Mouse (Mus musculus): Measurements from ENCODE around the gene Bpifb4. TPM values are rescaled to one million over a fixed set of nuclear protein-coding genes. Genes with fewer than 3 reads are reported as not detected.

The Bpifb4 gene
- polyA plus RNA-seq (2016; fragmentation: Nextera tagmentation; extraction: Ambion mirVana): 0.08 TPM in 1 of 2 replicates, not detected in the other

DNA sequence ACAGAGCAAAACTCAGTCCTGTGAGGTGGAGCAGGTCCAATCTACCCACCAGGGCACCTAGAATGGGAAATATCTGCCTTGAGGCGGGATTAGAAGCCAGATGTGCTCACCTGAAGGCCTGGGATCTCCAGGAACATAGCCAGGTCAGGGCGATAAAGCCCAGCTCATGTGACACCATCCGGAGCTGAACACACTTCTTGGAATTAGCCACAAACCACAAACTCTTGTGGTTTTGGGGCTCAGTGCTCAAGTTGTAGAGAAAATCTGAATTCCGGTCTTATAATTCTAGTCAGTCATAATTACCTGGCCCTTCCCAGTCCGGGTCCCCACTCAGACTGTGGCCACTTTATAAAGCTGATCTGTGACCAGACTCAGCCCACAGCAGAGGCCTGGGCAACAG, at the start of gene Bpifb4:
TSS of gene Bpifb4 (plus strand) at position 370 of the 400 bp plus-strand sequence.
- WGBS (ENCODE audit: insufficient replicate concordance): 42% methylated on average over 5 of the region's 5 CpGs
- H3K27me3 ChIP-seq (replicated peaks): no peaks in the 10 kb centered on the region
- H3K36me3 ChIP-seq: no peaks in the 10 kb centered on the region
- no peak within 1 kb of the TSS for H3K9ac ChIP-seq
- H3K4me1 ChIP-seq: no peaks in the 10 kb centered on the region
- no peak within 1 kb of the TSS for H3K4me3 ChIP-seq
- H3K4me2 ChIP-seq: no peak within 1 kb of the TSS
- no peak within 1 kb of the TSS for H3K27ac ChIP-seq
- no peak for ATAC-seq
- no peaks in the 10 kb centered on the region for H3K9me3 ChIP-seq (replicated peaks)

DNA sequence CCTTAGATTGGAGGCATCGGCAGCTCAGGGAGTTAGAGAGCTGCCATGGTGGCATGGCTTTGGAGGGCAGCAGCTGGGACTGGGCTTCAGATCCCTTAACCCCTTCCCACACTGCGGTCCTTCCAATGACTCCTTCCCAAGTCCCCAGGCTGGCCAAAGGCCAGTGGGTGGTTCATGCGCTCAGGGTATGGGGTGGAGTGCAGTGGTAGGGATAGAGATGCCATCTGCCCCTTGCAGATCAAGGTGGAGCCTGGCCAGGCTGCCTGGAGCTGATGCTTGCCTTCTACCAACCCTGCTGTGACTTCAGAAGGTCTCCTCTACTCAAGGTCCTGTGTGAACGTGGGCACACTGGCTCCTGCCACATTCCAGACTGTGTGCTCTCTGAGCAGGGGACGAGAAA, 38.9 kb upstream of the Bpifb4 start:
- Histone ChIP-seq H3K9ac (no peak overlapping the region), H3K4me3 (no peak overlapping the region), H3K4me1 (no peaks in the 10 kb centered on the region), H3K27ac (no peak overlapping the region), H3K36me3 (no peaks in the 10 kb centered on the region), H3K9me3 (replicated peaks) (no peaks in the 10 kb centered on the region), H3K4me2 (no peak overlapping the region), H3K27me3 (replicated peaks) (no peaks in the 10 kb centered on the region)
- no peak for ATAC-seq
- 61% methylated on average over 5 of the region's 5 CpGs for WGBS (ENCODE audit: insufficient replicate concordance)

DNA sequence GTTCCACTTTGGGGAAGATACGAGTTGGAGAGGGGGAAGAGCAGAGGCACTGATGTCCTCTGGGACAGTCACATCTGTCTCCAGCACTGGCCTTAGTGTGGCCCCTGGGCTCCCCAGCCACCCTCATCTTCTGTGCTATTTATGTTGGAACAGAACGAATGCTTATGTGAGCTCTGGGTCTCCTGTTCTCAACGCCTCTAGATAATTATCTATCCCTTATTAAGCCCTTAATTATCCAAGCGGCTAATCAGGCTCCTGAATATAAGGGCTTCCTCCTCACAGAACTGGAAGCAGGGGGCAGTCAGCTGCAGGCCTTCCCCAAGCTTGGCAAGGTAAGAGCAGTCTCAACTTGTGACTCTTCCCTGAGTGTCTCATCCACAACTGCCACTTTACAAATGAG, 37.9 kb upstream of the Bpifb4 start, which contains the start of gene Bpifb6:
TSS of gene Bpifb6 (plus strand) at position 301 of the 400 bp plus-strand sequence.
- no peak within 1 kb of the TSS for H3K4me3 ChIP-seq
- no peaks in the 10 kb centered on the region for H3K27me3 ChIP-seq (replicated peaks)
- H3K4me2 ChIP-seq: no peak within 1 kb of the TSS
- WGBS (ENCODE audit: insufficient replicate concordance): 51% methylated on average over 4 of the region's 4 CpGs
- H3K9me3 ChIP-seq (replicated peaks): no peaks in the 10 kb centered on the region
- no peak within 1 kb of the TSS for H3K27ac ChIP-seq
- no peak within 1 kb of the TSS for H3K9ac ChIP-seq
- no peak for ATAC-seq
- H3K4me1 ChIP-seq: no peaks in the 10 kb centered on the region
- no peaks in the 10 kb centered on the region for H3K36me3 ChIP-seq

DNA sequence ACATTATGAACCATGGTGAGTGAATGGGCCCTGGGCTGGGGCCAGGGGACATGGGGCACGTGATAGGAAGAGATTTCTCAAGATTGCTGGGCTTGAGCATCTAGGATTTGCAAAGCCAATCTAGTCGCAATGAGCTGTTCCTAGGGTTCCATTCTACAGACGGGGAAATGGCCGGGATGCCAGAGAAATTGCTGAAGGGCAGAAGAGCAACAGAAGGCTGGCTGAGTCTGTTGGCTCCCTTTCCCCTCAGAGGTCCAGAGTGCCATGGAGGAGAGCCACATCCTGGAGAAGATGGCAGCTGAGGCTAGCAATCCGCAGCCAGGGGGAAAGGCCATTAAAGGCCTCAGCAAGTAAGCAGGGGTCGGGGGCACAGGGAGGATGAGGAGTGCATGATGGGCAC, 35.3 kb upstream of the Bpifb4 start:
- no peak for ATAC-seq
- Histone ChIP-seq H3K9me3 (replicated peaks) (no peaks in the 10 kb centered on the region), H3K4me3 (no peak overlapping the region), H3K9ac (no peak overlapping the region), H3K27ac (no peak overlapping the region), H3K36me3 (no peaks in the 10 kb centered on the region), H3K27me3 (replicated peaks) (no peaks in the 10 kb centered on the region), H3K4me1 (no peaks in the 10 kb centered on the region), H3K4me2 (no peak overlapping the region)
- 63% methylated on average over 6 of the region's 6 CpGs for WGBS (ENCODE audit: insufficient replicate concordance)

DNA sequence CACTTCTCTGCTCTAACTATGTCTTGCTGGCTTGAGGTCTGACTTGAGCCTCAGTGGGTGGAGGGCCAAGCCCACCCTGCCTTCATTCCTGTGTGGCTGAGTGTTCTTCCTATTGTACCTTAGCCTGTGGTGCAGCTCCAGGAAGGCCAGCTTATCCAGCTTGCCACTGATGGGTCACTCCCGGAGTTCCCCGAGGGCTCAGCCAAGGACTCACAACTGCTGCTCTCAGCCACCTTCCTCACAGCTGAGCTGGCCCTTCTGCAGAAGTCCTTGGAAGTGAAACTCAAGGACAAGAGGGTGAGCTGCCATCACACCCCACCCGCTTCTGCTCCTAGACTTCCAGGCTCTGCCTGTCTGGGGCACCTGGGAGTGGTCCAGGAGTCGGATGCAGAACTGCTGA, 31.4 kb upstream of the Bpifb4 start:
- H3K27me3 ChIP-seq (replicated peaks): no peaks in the 10 kb centered on the region
- H3K36me3 ChIP-seq: no peaks in the 10 kb centered on the region
- no peaks in the 10 kb centered on the region for H3K9me3 ChIP-seq (replicated peaks)
- no peak overlapping the region for H3K4me3 ChIP-seq
- no peak overlapping the region for H3K4me2 ChIP-seq
- no peak for ATAC-seq
- H3K9ac ChIP-seq: no peak overlapping the region
- H3K4me1 ChIP-seq: no peaks in the 10 kb centered on the region
- no peak overlapping the region for H3K27ac ChIP-seq
- WGBS (ENCODE audit: insufficient replicate concordance): 69% methylated on average over 4 of the region's 4 CpGs

DNA sequence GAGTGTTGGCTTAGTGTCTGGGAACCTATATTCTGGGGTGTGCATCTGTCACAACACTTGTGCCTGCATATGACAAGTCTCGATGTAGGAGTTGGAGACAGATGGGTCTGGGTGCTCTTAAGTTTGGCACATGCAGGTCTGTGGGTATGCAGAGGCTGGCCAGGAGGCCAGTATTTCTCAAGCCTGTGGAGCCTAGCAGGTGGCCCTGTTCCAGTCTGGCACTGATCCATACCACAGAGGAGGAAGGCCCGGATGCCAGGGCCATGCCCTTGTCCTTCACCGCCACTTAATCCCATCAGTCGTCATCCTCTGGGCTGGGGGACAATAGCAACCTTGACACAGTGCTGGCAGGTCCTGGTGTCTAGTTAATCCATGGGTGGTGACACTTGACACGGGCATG, 23.9 kb upstream of the Bpifb4 start:
- H3K36me3 ChIP-seq: no peaks in the 10 kb centered on the region
- no peaks in the 10 kb centered on the region for H3K4me1 ChIP-seq
- no peak overlapping the region for H3K4me2 ChIP-seq
- H3K4me3 ChIP-seq: no peak overlapping the region
- no peak for ATAC-seq
- no peak overlapping the region for H3K9ac ChIP-seq
- no peaks in the 10 kb centered on the region for H3K9me3 ChIP-seq (replicated peaks)
- no peaks in the 10 kb centered on the region for H3K27me3 ChIP-seq (replicated peaks)
- WGBS (ENCODE audit: insufficient replicate concordance): 60% methylated on average over 5 of the region's 5 CpGs
- H3K27ac ChIP-seq: no peak overlapping the region

DNA sequence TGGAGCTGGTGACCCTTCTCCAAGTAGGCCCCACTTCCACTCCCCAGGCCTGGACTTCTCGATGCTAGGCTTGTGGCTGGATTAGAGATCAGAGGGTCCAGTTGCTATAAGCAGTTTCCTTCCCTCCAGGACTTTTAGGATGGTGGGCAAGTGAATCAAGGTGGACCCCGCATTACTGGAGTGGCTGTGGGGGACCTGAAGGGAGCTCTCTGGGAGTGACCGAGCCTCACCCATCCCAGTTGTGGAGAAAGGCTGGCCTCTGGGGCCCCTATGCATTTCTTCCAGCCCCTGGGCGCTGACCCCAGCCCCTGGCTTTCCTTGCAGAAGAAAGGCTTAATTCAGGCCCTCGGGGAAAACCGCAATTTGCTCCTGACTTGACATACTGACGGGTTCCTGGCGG, 20.1 kb upstream of the Bpifb4 start, which contains the start of gene Bpifb3:
TSS of gene Bpifb3 (plus strand) at position 301 of the 400 bp plus-strand sequence.
- no peak for ATAC-seq
- no peak within 1 kb of the TSS for H3K9ac ChIP-seq
- H3K36me3 ChIP-seq: no peaks in the 10 kb centered on the region
- H3K9me3 ChIP-seq (replicated peaks): no peaks in the 10 kb centered on the region
- H3K27me3 ChIP-seq (replicated peaks): no peaks in the 10 kb centered on the region
- no peak within 1 kb of the TSS for H3K27ac ChIP-seq
- H3K4me2 ChIP-seq: no peak within 1 kb of the TSS
- 70% methylated on average over 8 of the region's 8 CpGs for WGBS (ENCODE audit: insufficient replicate concordance)
- no peaks in the 10 kb centered on the region for H3K4me1 ChIP-seq
- no peak within 1 kb of the TSS for H3K4me3 ChIP-seq

DNA sequence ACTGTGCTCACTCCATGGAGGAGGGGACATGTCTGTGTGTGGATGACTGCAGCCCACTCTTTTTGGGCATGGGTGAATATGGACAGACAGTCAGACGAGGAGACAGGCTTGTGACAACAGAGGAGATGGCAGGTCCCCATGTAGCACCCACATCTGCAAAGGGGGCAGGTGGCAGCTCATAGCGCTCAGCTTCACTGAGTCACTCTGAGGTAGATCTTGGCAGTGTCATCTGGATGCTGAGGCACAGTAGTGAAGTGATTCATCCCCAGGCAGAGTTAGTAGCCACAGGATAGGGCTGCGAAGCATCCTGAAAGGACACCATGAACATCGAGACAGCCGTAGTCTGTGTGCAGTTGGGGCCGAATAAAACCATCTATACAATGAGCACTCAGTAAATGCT, 16.8 kb upstream of the Bpifb4 start:
- Histone ChIP-seq H3K36me3 (no peaks in the 10 kb centered on the region), H3K9me3 (replicated peaks) (no peaks in the 10 kb centered on the region), H3K4me3 (no peak overlapping the region), H3K27ac (no peak overlapping the region), H3K4me1 (no peaks in the 10 kb centered on the region), H3K27me3 (replicated peaks) (no peaks in the 10 kb centered on the region; the same call in 1 of the 2 replicates), H3K9ac (no peak overlapping the region), H3K4me2 (no peak overlapping the region)
- WGBS (ENCODE audit: insufficient replicate concordance): 68% methylated on average over 6 of the region's 6 CpGs
- ATAC-seq: no peak

DNA sequence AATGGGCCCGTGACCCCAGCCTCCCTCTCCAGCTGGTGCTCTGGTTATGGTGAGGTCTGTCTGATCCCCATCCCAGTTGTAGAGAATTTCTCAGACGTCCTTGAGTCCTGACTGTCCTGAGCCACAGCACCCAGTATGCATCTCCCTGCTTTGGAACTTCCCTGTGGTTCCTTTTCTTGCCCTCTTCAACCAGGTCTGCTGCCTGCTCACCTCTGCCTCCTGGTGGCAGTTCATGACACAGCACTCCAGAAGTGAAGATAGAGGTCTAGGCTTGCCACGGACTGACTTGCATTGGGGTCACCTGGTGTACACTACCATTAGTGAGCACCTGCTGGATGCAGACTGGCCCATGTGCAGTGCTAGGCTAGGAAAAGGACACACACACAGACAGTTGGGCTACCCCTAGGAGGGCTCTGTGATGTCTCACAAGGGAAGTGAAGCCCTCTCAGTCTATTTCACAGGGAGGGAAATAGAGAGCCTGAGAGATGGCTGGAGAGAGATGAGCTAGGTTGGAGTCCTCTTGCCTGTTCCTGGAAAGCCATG, 8.1 kb upstream of the Bpifb4 start:
- Histone ChIP-seq H3K9me3 (replicated peaks) (no peaks in the 10 kb centered on the region), H3K9ac (no peak overlapping the region), H3K4me2 (no peak overlapping the region), H3K27me3 (replicated peaks) (no peaks in the 10 kb centered on the region), H3K4me1 (no peaks in the 10 kb centered on the region), H3K27ac (no peak overlapping the region), H3K36me3 (no peaks in the 10 kb centered on the region), H3K4me3 (no peak overlapping the region)
- no peak; the same call in 1 of the 2 replicates for ATAC-seq
- WGBS (ENCODE audit: insufficient replicate concordance): 39% methylated on average over 3 of the region's 3 CpGs

DNA sequence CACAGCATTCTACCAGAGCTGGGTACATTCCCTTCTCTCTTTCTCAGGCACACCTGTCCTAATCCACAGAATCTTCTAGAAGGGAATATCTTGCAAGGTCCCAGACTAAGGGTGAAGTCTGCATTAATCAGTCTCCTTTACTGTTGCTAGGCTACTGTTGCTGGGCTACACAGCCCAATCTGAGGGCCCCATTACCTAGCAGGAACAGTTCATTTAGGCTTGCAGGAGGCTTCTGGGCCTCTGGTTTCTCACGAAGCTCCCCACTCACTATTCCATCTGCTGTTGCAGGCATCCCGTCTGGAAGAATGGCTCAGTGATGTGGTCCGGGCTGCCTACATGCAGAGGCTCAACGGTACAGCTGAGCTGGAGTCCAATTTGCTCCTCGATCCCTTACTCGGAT, 6.9 kb upstream of the Bpifb4 start:
- Histone ChIP-seq H3K9me3 (replicated peaks) (no peaks in the 10 kb centered on the region), H3K4me1 (no peaks in the 10 kb centered on the region), H3K36me3 (no peaks in the 10 kb centered on the region), H3K9ac (no peak overlapping the region), H3K27ac (no peak overlapping the region), H3K27me3 (replicated peaks) (no peaks in the 10 kb centered on the region), H3K4me2 (no peak overlapping the region), H3K4me3 (no peak overlapping the region)
- WGBS (ENCODE audit: insufficient replicate concordance): 61% methylated on average over 6 of the region's 6 CpGs
- ATAC-seq: no peak

DNA sequence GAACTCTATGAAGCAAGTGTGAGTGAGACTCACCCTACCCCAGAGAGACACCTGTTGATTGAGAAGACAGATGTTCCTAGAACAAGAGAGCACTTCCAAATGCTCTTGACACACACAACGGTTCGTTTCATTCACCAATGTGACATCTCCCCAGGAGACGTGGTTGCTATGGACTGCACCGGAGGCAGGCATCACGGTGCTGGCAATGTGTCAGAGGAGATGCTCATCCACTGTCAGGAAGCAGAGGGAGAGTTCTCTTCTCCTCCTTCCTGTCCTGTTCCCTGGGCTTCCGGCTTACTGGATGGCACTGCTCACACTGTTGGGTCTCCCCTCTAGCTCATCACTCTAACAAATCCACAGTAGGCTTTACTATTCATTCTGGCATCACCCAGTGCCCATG, 4.7 kb upstream of the Bpifb4 start:
- Histone ChIP-seq H3K4me1 (no peaks in the 10 kb centered on the region), H3K9me3 (replicated peaks) (no peaks in the 10 kb centered on the region), H3K9ac (no peak overlapping the region), H3K36me3 (no peaks in the 10 kb centered on the region), H3K4me3 (no peak overlapping the region), H3K4me2 (no peak overlapping the region), H3K27me3 (replicated peaks) (no peaks in the 10 kb centered on the region), H3K27ac (no peak overlapping the region)
- WGBS (ENCODE audit: insufficient replicate concordance): 69% methylated on average over 6 of the region's 6 CpGs
- ATAC-seq: no peak

DNA sequence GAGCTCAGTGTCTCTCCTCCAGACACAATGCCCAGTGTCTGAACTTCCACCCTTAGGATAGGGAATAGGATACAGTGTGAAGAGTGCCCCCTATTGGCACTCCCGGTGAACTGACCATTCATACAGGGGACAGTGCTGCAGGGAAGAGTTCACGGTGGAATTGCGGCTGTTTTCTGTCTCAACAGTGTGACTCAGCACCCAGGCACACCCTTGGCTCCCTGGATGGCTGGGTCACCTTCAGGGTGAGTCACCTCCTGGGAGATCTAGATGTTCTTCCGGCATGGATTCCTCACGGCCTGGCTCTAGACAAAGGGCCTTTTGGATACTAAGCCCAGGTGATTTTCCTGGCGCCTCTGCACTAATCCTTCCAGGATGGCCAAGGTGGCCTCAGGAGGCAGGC, 2.7 kb upstream of the Bpifb4 start:
- no peak for ATAC-seq
- Histone ChIP-seq H3K4me3 (no peak overlapping the region), H3K4me2 (no peak overlapping the region), H3K9ac (no peak overlapping the region), H3K36me3 (no peaks in the 10 kb centered on the region), H3K27ac (no peak overlapping the region), H3K4me1 (no peaks in the 10 kb centered on the region), H3K27me3 (replicated peaks) (no peaks in the 10 kb centered on the region), H3K9me3 (replicated peaks) (no peaks in the 10 kb centered on the region)
- WGBS (ENCODE audit: insufficient replicate concordance): 79% methylated on average over 6 of the region's 6 CpGs

DNA sequence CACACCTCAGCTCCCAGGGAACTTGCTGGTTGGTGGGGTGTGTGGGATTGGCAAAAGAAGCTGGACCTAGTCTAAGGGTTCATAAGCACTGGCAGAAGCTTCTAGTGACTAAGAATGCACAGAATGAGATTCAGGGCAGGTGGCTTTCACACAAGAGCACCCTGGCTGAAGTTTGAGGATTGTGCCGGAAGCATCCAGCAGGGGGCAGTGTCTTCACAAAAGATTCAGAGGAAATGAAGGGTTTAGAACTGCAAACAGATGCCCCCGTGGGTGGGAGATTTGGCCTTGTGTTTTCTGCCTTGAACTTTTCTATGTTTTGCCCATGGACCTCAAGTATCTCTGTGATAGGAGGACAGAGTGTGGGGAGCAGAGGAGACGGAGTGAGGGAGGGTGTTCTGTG, 5.5 kb downstream of the Bpifb4 start:
- WGBS (ENCODE audit: insufficient replicate concordance): 18% methylated on average over 3 of the region's 3 CpGs
- H3K4me3 ChIP-seq: no peak overlapping the region

More for the DNA sequence above, 5.5 kb downstream of the Bpifb4 start:
- Histone ChIP-seq H3K4me1 (no peaks in the 10 kb centered on the region), H3K9me3 (replicated peaks) (no peaks in the 10 kb centered on the region), H3K36me3 (no peaks in the 10 kb centered on the region), H3K27ac (no peak overlapping the region), H3K27me3 (replicated peaks) (no peaks in the 10 kb centered on the region), H3K9ac (no peak overlapping the region), H3K4me2 (no peak overlapping the region)
- ATAC-seq: no peak
